Mouse (Mus musculus) testis, adult 2 months (tissue): ENCODE results near the gene Gm42421.

ENCODE experiments used
- CTCF ChIP-seq: fragments of 200-500 bp; IDR thresholded peaks from 2 replicates; pipeline ENCODE4 v1.5.1; 2012; ENCODE audit warnings: low read depth, mild to moderate bottlenecking, inconsistent platforms, low read length, moderate library complexity; ENCODE audit not compliant: control insufficient read depth, insufficient read depth, insufficient replicate concordance
- POLR2A ChIP-seq: fragments of 200-500 bp; IDR thresholded peaks from 2 replicates; pipeline ENCODE4 v1.6.1; 2012; ENCODE audit warnings: low read depth, mild to moderate bottlenecking, inconsistent platforms, low read length, moderate library complexity; ENCODE audit not compliant: control insufficient read depth

GRCm38 (mm10) chr5:143941588-143941987, 13.6 kb downstream of the Gm42421 start:
- TF ChIP-seq CTCF (no peak), POLR2A (no peak)
